Mouse (Mus musculus): ENCODE measurements around the gene Fat1. TPM values are rescaled to one million over a fixed set of nuclear protein-coding genes. Genes with fewer than 3 reads are reported as not detected.

The Fat1 gene
- polyA plus RNA-seq, 1 experiment from 2014 or later = 39.7 TPM

GRCm38 (mm10) chr8:44945577-44945976 lies 10.3 kb downstream of the Fat1 start:
- Histone ChIP-seq H3K27ac (ENCODE audit: low read depth, low read length) (no peak overlapping the region), H3K9me3 (ENCODE audit: control insufficient read depth, low read length) (no peaks in the 10 kb centered on the region), H3K9ac (ENCODE audit: low read depth, low read length) (no peak overlapping the region), H3K4me1 (ENCODE audit: control insufficient read depth, insufficient read depth, low read length) (peaks cover 10% of the 10 kb centered on the region), H3K4me3 (ENCODE audit: low read length) (no peak overlapping the region), H3K4me2 (replicated peaks; ENCODE audit: low read depth, low read length) (no peak overlapping the region), H3K36me3 (ENCODE audit: control insufficient read depth, insufficient read depth, low read length) (peaks cover 8% of the 10 kb centered on the region), H3K27me3 (ENCODE audit: control insufficient read depth, insufficient read depth, low read length) (no peaks in the 10 kb centered on the region)
- ATAC-seq (ENCODE audit: low FRiP score, low TSS enrichment) = no peak
- 98% methylated on average over 4 of the region's 4 CpGs for WGBS

- Histone ChIP-seq H3K9me3 (ENCODE audit: control insufficient read depth, low read length) (peaks cover 7% of the 10 kb centered on the region; the same call in 1 of the 2 replicates), H3K27ac (ENCODE audit: low read depth, low read length) (no peak overlapping the region), H3K4me2 (replicated peaks; ENCODE audit: low read depth, low read length) (peak overlapping the region; percentile 13; the same call in 1 of the 2 replicates), H3K4me1 (ENCODE audit: control insufficient read depth, insufficient read depth, low read length) (peaks cover 10% of the 10 kb centered on the region), H3K4me3 (ENCODE audit: low read length) (no peak overlapping the region), H3K36me3 (ENCODE audit: control insufficient read depth, insufficient read depth, low read length) (peaks cover 39% of the 10 kb centered on the region), H3K27me3 (ENCODE audit: control insufficient read depth, insufficient read depth, low read length) (no peaks in the 10 kb centered on the region), H3K9ac (ENCODE audit: low read depth, low read length) (no peak overlapping the region)
- peak; percentile 66; the same call in 1 of the 2 replicates for ATAC-seq (ENCODE audit: low FRiP score, low TSS enrichment)
- WGBS = 29% methylated on average over 9 of the region's 9 CpGs
Measured at GRCm38 (mm10) chr8:44948597-44948996, 13.3 kb downstream of the Fat1 start.

- WGBS = 60% methylated on average over 10 of the region's 10 CpGs
- no peak overlapping the region for H3K4me2 ChIP-seq (replicated peaks; ENCODE audit: low read depth, low read length)
- H3K36me3 ChIP-seq (ENCODE audit: control insufficient read depth, insufficient read depth, low read length) = peaks cover 14% of the 10 kb centered on the region
- no peaks in the 10 kb centered on the region for H3K27me3 ChIP-seq (ENCODE audit: control insufficient read depth, insufficient read depth, low read length)
- H3K4me3 ChIP-seq (ENCODE audit: low read length) = no peak overlapping the region
- no peaks in the 10 kb centered on the region for H3K4me1 ChIP-seq (ENCODE audit: control insufficient read depth, insufficient read depth, low read length)
- H3K9ac ChIP-seq (ENCODE audit: low read depth, low read length) = no peak overlapping the region
- H3K9me3 ChIP-seq (ENCODE audit: control insufficient read depth, low read length) = no peaks in the 10 kb centered on the region
- ATAC-seq (ENCODE audit: low FRiP score, low TSS enrichment) = no peak
- H3K27ac ChIP-seq (ENCODE audit: low read depth, low read length) = no peak overlapping the region
Measured at GRCm38 (mm10) chr8:44960455-44960854, 25.2 kb downstream of the Fat1 start.

GRCm38 (mm10) chr8:44960906-44961305 lies 25.7 kb downstream of the Fat1 start:
- H3K36me3 ChIP-seq (ENCODE audit: control insufficient read depth, insufficient read depth, low read length) = peaks cover 16% of the 10 kb centered on the region
- no peak for ATAC-seq (ENCODE audit: low FRiP score, low TSS enrichment)

GRCm38 (mm10) chr8:44961492-44961891 lies 26.2 kb downstream of the Fat1 start:
- no peak overlapping the region for H3K4me2 ChIP-seq (replicated peaks; ENCODE audit: low read depth, low read length)
- 84% methylated on average over 6 of the region's 6 CpGs for WGBS
- no peak for ATAC-seq (ENCODE audit: low FRiP score, low TSS enrichment)
- no peaks in the 10 kb centered on the region for H3K27me3 ChIP-seq (ENCODE audit: control insufficient read depth, insufficient read depth, low read length)
- H3K4me1 ChIP-seq (ENCODE audit: control insufficient read depth, insufficient read depth, low read length) = no peaks in the 10 kb centered on the region
- H3K4me3 ChIP-seq (ENCODE audit: low read length) = no peak overlapping the region
- H3K27ac ChIP-seq (ENCODE audit: low read depth, low read length) = no peak overlapping the region
- no peak overlapping the region for H3K9ac ChIP-seq (ENCODE audit: low read depth, low read length)
- H3K36me3 ChIP-seq (ENCODE audit: control insufficient read depth, insufficient read depth, low read length) = peaks cover 18% of the 10 kb centered on the region
- no peaks in the 10 kb centered on the region for H3K9me3 ChIP-seq (ENCODE audit: control insufficient read depth, low read length)

More at GRCm38 (mm10) chr8:44960906-44961305, 25.7 kb downstream of the Fat1 start:
- Histone ChIP-seq H3K27ac (ENCODE audit: low read depth, low read length) (no peak overlapping the region), H3K27me3 (ENCODE audit: control insufficient read depth, insufficient read depth, low read length) (no peaks in the 10 kb centered on the region), H3K4me1 (ENCODE audit: control insufficient read depth, insufficient read depth, low read length) (no peaks in the 10 kb centered on the region), H3K4me2 (replicated peaks; ENCODE audit: low read depth, low read length) (no peak overlapping the region), H3K9ac (ENCODE audit: low read depth, low read length) (no peak overlapping the region), H3K9me3 (ENCODE audit: control insufficient read depth, low read length) (no peaks in the 10 kb centered on the region), H3K4me3 (ENCODE audit: low read length) (no peak overlapping the region)
- 75% methylated on average over 5 of the region's 5 CpGs for WGBS

- H3K4me3 ChIP-seq (ENCODE audit: low read length) = no peak overlapping the region
- H3K9ac ChIP-seq (ENCODE audit: low read depth, low read length) = no peak overlapping the region
- no peaks in the 10 kb centered on the region for H3K4me1 ChIP-seq (ENCODE audit: control insufficient read depth, insufficient read depth, low read length)
- no peak overlapping the region for H3K27ac ChIP-seq (ENCODE audit: low read depth, low read length)
- H3K4me2 ChIP-seq (replicated peaks; ENCODE audit: low read depth, low read length) = no peak overlapping the region
- no peaks in the 10 kb centered on the region for H3K27me3 ChIP-seq (ENCODE audit: control insufficient read depth, insufficient read depth, low read length)
- no peak for ATAC-seq (ENCODE audit: low FRiP score, low TSS enrichment)
- H3K36me3 ChIP-seq (ENCODE audit: control insufficient read depth, insufficient read depth, low read length) = peaks cover 14% of the 10 kb centered on the region
- WGBS = 87% methylated on average over 12 of the region's 12 CpGs
- no peaks in the 10 kb centered on the region for H3K9me3 ChIP-seq (ENCODE audit: control insufficient read depth, low read length)
Measured at GRCm38 (mm10) chr8:44962572-44963231, 27.5 kb downstream of the Fat1 start.

GRCm38 (mm10) chr8:44967521-44968039 lies 32.3 kb downstream of the Fat1 start:
- Histone ChIP-seq H3K4me3 (ENCODE audit: low read length) (no peak overlapping the region), H3K4me2 (replicated peaks; ENCODE audit: low read depth, low read length) (no peak overlapping the region), H3K4me1 (ENCODE audit: control insufficient read depth, insufficient read depth, low read length) (no peaks in the 10 kb centered on the region), H3K9ac (ENCODE audit: low read depth, low read length) (no peak overlapping the region), H3K36me3 (ENCODE audit: control insufficient read depth, insufficient read depth, low read length) (peaks cover 4% of the 10 kb centered on the region; the same call in 1 of the 2 replicates), H3K27me3 (ENCODE audit: control insufficient read depth, insufficient read depth, low read length) (no peaks in the 10 kb centered on the region), H3K9me3 (ENCODE audit: control insufficient read depth, low read length) (no peaks in the 10 kb centered on the region), H3K27ac (ENCODE audit: low read depth, low read length) (no peak overlapping the region)
- 91% methylated on average over 8 of the region's 8 CpGs for WGBS
- no peak for ATAC-seq (ENCODE audit: low FRiP score, low TSS enrichment)

- H3K27me3 ChIP-seq (ENCODE audit: control insufficient read depth, insufficient read depth, low read length) = no peaks in the 10 kb centered on the region
- no peak overlapping the region for H3K9ac ChIP-seq (ENCODE audit: low read depth, low read length)
- no peak overlapping the region for H3K27ac ChIP-seq (ENCODE audit: low read depth, low read length)
- no peak for ATAC-seq (ENCODE audit: low FRiP score, low TSS enrichment)
- no peaks in the 10 kb centered on the region for H3K9me3 ChIP-seq (ENCODE audit: control insufficient read depth, low read length)
- no peak overlapping the region for H3K4me2 ChIP-seq (replicated peaks; ENCODE audit: low read depth, low read length)
- no peak overlapping the region for H3K4me3 ChIP-seq (ENCODE audit: low read length)
- H3K4me1 ChIP-seq (ENCODE audit: control insufficient read depth, insufficient read depth, low read length) = peaks cover 10% of the 10 kb centered on the region
- WGBS = 49% methylated on average over 12 of the region's 12 CpGs
- peaks cover 4% of the 10 kb centered on the region; the same call in 1 of the 2 replicates for H3K36me3 ChIP-seq (ENCODE audit: control insufficient read depth, insufficient read depth, low read length)
Measured at GRCm38 (mm10) chr8:44970093-44970492, 34.8 kb downstream of the Fat1 start.

GRCm38 (mm10) chr8:44971346-44971745 lies 36.1 kb downstream of the Fat1 start:
- no peaks in the 10 kb centered on the region for H3K9me3 ChIP-seq (ENCODE audit: control insufficient read depth, low read length)
- no peaks in the 10 kb centered on the region for H3K27me3 ChIP-seq (ENCODE audit: control insufficient read depth, insufficient read depth, low read length)
- H3K4me3 ChIP-seq (ENCODE audit: low read length) = no peak overlapping the region
- H3K36me3 ChIP-seq (ENCODE audit: control insufficient read depth, insufficient read depth, low read length) = no peaks in the 10 kb centered on the region; the same call in 1 of the 2 replicates
- no peak overlapping the region for H3K27ac ChIP-seq (ENCODE audit: low read depth, low read length)
- peaks cover 16% of the 10 kb centered on the region for H3K4me1 ChIP-seq (ENCODE audit: control insufficient read depth, insufficient read depth, low read length)
- no peak for ATAC-seq (ENCODE audit: low FRiP score, low TSS enrichment)
- no peak overlapping the region for H3K9ac ChIP-seq (ENCODE audit: low read depth, low read length)
- WGBS = 45% methylated on average over 6 of the region's 6 CpGs
- H3K4me2 ChIP-seq (replicated peaks; ENCODE audit: low read depth, low read length) = no peak overlapping the region
